Mouse (Mus musculus) liver, embryonic 12.5 days (tissue): ENCODE data around the gene Lcn11. TPM values are rescaled to one million over a fixed set of nuclear protein-coding genes. Genes with fewer than 3 reads are reported as not detected.
"Not testable (repeated sequence)": the region's sequence is repeated elsewhere in the genome, so short reads cannot be mapped to it uniquely, and the experiment has no call there.

Source experiments
- ATAC-seq: fragments of 200-750 bp; cut with Nextera tagmentation; 2 replicates; pipeline ENCODE4 v1.8.0; 2017; ENCODE audit warnings: moderate number of reproducible peaks, mild to moderate bottlenecking, moderate library complexity
- H3K27ac ChIP-seq: fragments of 300-500 bp; sonication (generic); 2 replicates; pipeline ENCODE4 v1.5.1; 2016; ENCODE audit warnings: mild to moderate bottlenecking
- H3K27me3 ChIP-seq: fragments of 300-500 bp; sonication (generic); replicated peaks from 2 replicates; pipeline ENCODE4 v1.6.1; 2016; ENCODE audit warnings: mild to moderate bottlenecking, moderate library complexity
- H3K36me3 ChIP-seq: fragments of 300-500 bp; sonication (generic); 2 replicates; pipeline ENCODE4 v1.6.1; 2016; ENCODE audit warnings: mild to moderate bottlenecking, moderate library complexity
- H3K4me1 ChIP-seq: fragments of 300-500 bp; sonication (generic); 2 replicates; pipeline ENCODE4 v1.6.1; 2016
- H3K4me2 ChIP-seq: fragments of 300-500 bp; sonication (generic); 2 replicates; pipeline ENCODE4 v1.6.1; 2016; ENCODE audit warnings: mild to moderate bottlenecking, moderate library complexity
- H3K4me3 ChIP-seq: fragments of 300-500 bp; sonication (generic); 2 replicates; pipeline ENCODE4 v1.5.1; 2016; ENCODE audit warnings: mild to moderate bottlenecking, moderate library complexity
- H3K9ac ChIP-seq: fragments of 300-500 bp; sonication (generic); 2 replicates; pipeline ENCODE4 v1.6.1; 2016; ENCODE audit warnings: mild to moderate bottlenecking, moderate library complexity
- H3K9me3 ChIP-seq: fragments of 300-500 bp; sonication (generic); replicated peaks from 2 replicates; pipeline ENCODE4 v1.6.1; 2016; ENCODE audit warnings: mild to moderate bottlenecking, moderate library complexity
- WGBS: fragments of 180-500 bp; shearing (Covaris S2); methylation state at CpG from one replicate; pipeline ENCODE4 v1.1.7; 2016; ENCODE audit not compliant: insufficient replicate concordance; 5-methylcytosine and 5-hydroxymethylcytosine counted together
- polyA plus RNA-seq: library from polyadenylated mRNA; unstranded; fragments of >200 nt; fragmentation: Nextera tagmentation; extraction: Ambion mirVana; gene quantifications from 2 replicates; pipeline ENCODE4 v1.2.1, GENCODE M21; 2016

Lcn11 gene
- not detected in 2 replicates for polyA plus RNA-seq

- Histone ChIP-seq H3K27ac (no peak within 1 kb of the TSS), H3K27me3 (no peaks in the 10 kb centered on the region; the same call in 1 of the 2 replicates), H3K4me1 (no peaks in the 10 kb centered on the region), H3K4me3 (no peak within 1 kb of the TSS), H3K9ac (no peak within 1 kb of the TSS), H3K4me2 (no peak within 1 kb of the TSS), H3K9me3 (no peaks in the 10 kb centered on the region), H3K36me3 (no peaks in the 10 kb centered on the region)
- WGBS = 74% methylated on average over 1 of the region's 1 CpGs
- ATAC-seq = no peak
Measured at GRCm38 (mm10) chr2:25776717-25777116, at the start of gene Lcn11. TSS of gene Lcn11 (plus strand) at chr2:25777017.

- no peaks in the 10 kb centered on the region for H3K36me3 ChIP-seq
- H3K4me3 ChIP-seq = no peak overlapping the region
- H3K4me1 ChIP-seq = no peaks in the 10 kb centered on the region
- H3K9ac ChIP-seq = no peak overlapping the region
- 39% methylated on average over 2 of the region's 2 CpGs for WGBS
- H3K9me3 ChIP-seq = no peaks in the 10 kb centered on the region
- ATAC-seq = no peak
- H3K27me3 ChIP-seq = no peaks in the 10 kb centered on the region
- H3K27ac ChIP-seq = no peak overlapping the region
- no peak overlapping the region for H3K4me2 ChIP-seq
Measured at GRCm38 (mm10) chr2:25733199-25733930, 43.5 kb upstream of the Lcn11 start.

- not testable (repeated sequence) for H3K4me2 ChIP-seq, H3K9ac ChIP-seq, H3K27me3 ChIP-seq, H3K27ac ChIP-seq, H3K9me3 ChIP-seq, H3K36me3 ChIP-seq, ATAC-seq, H3K4me1 ChIP-seq, H3K4me3 ChIP-seq
- WGBS = 66% methylated on average over 3 of the region's 3 CpGs
Measured at GRCm38 (mm10) chr2:25736709-25737108, 40.1 kb upstream of the Lcn11 start, which contains the start of gene Obp2b. TSS of gene Obp2b (plus strand) at chr2:25737009.

- ATAC-seq = no peak
- H3K36me3 ChIP-seq = no peaks in the 10 kb centered on the region
- H3K27ac ChIP-seq = no peak overlapping the region
- peaks cover 15% of the 10 kb centered on the region for H3K9me3 ChIP-seq
- no peak overlapping the region for H3K4me3 ChIP-seq
- no peak overlapping the region for H3K4me2 ChIP-seq
- H3K4me1 ChIP-seq = no peaks in the 10 kb centered on the region
- WGBS = 68% methylated on average over 1 of the region's 1 CpGs
- no peaks in the 10 kb centered on the region for H3K27me3 ChIP-seq
- H3K9ac ChIP-seq = no peak overlapping the region
Measured at GRCm38 (mm10) chr2:25741671-25742070, 35.1 kb upstream of the Lcn11 start.

- Histone ChIP-seq H3K4me2 (no peak overlapping the region), H3K9me3 (no peaks in the 10 kb centered on the region), H3K9ac (no peak overlapping the region), H3K4me3 (no peak overlapping the region), H3K36me3 (no peaks in the 10 kb centered on the region), H3K27me3 (no peaks in the 10 kb centered on the region), H3K27ac (no peak overlapping the region), H3K4me1 (no peaks in the 10 kb centered on the region)
- 53% methylated on average over 1 of the region's 1 CpGs for WGBS
- no peak for ATAC-seq
Measured at GRCm38 (mm10) chr2:25754201-25754600, 22.6 kb upstream of the Lcn11 start.

GRCm38 (mm10) chr2:25758064-25758625 is 18.7 kb upstream of the Lcn11 start:
- 49% methylated on average over 4 of the region's 4 CpGs for WGBS
- no peak for ATAC-seq
- Histone ChIP-seq H3K4me1 (no peaks in the 10 kb centered on the region), H3K27ac (no peak overlapping the region), H3K9me3 (no peaks in the 10 kb centered on the region), H3K4me2 (no peak overlapping the region), H3K9ac (no peak overlapping the region), H3K27me3 (no peaks in the 10 kb centered on the region), H3K4me3 (no peak overlapping the region), H3K36me3 (no peaks in the 10 kb centered on the region)

- H3K9me3 ChIP-seq = no peaks in the 10 kb centered on the region
- no peak within 1 kb of the TSS for H3K4me2 ChIP-seq
- WGBS = 37% methylated on average over 2 of the region's 2 CpGs
- H3K27ac ChIP-seq = no peak within 1 kb of the TSS
- no peaks in the 10 kb centered on the region for H3K36me3 ChIP-seq
- 0 out of 2 replicates have a peak, but pooled peaks cover 2% of the 10 kb centered on the region for H3K27me3 ChIP-seq
- no peak within 1 kb of the TSS for H3K4me3 ChIP-seq
- H3K9ac ChIP-seq = no peak within 1 kb of the TSS
- H3K4me1 ChIP-seq = no peaks in the 10 kb centered on the region
- no peak for ATAC-seq
Measured at GRCm38 (mm10) chr2:25765269-25765668, 11.5 kb upstream of the Lcn11 start, which contains the start of gene Lcn3. TSS of gene Lcn3 (plus strand) at chr2:25765569.

GRCm38 (mm10) chr2:25767764-25768163 is 9.1 kb upstream of the Lcn11 start:
- Histone ChIP-seq H3K4me2 (no peak overlapping the region), H3K4me1 (no peaks in the 10 kb centered on the region), H3K27me3 (0 out of 2 replicates have a peak, but pooled peaks cover 2% of the 10 kb centered on the region), H3K4me3 (no peak overlapping the region), H3K9me3 (no peaks in the 10 kb centered on the region), H3K36me3 (no peaks in the 10 kb centered on the region), H3K27ac (no peak overlapping the region), H3K9ac (no peak overlapping the region)
- no peak for ATAC-seq
- WGBS = 75% methylated on average over 4 of the region's 4 CpGs

GRCm38 (mm10) chr2:25773507-25773906 is 3.3 kb upstream of the Lcn11 start:
- WGBS = 71% methylated on average over 2 of the region's 2 CpGs
- Histone ChIP-seq H3K4me1 (no peaks in the 10 kb centered on the region), H3K27ac (no peak overlapping the region), H3K9me3 (no peaks in the 10 kb centered on the region), H3K9ac (no peak overlapping the region), H3K4me2 (no peak overlapping the region), H3K36me3 (no peaks in the 10 kb centered on the region), H3K4me3 (no peak overlapping the region), H3K27me3 (no peaks in the 10 kb centered on the region; the same call in 1 of the 2 replicates)
- ATAC-seq = no peak

- H3K36me3 ChIP-seq = no peaks in the 10 kb centered on the region
- H3K4me3 ChIP-seq = no peak overlapping the region
- no peaks in the 10 kb centered on the region for H3K9me3 ChIP-seq
- H3K27me3 ChIP-seq = no peaks in the 10 kb centered on the region; the same call in 1 of the 2 replicates
- H3K4me2 ChIP-seq = no peak overlapping the region
- 46% methylated on average over 2 of the region's 2 CpGs for WGBS
- no peak for ATAC-seq
- H3K4me1 ChIP-seq = no peaks in the 10 kb centered on the region
- no peak overlapping the region for H3K9ac ChIP-seq
- H3K27ac ChIP-seq = no peak overlapping the region
Measured at GRCm38 (mm10) chr2:25774640-25775039, 2.2 kb upstream of the Lcn11 start.

GRCm38 (mm10) chr2:25775991-25776390 is 826 bp upstream of the Lcn11 start:
- no peak overlapping the region for H3K27ac ChIP-seq
- ATAC-seq = no peak
- no peak overlapping the region for H3K4me3 ChIP-seq
- no peaks in the 10 kb centered on the region; the same call in 1 of the 2 replicates for H3K27me3 ChIP-seq
- no peak overlapping the region for H3K9ac ChIP-seq
- no peak overlapping the region for H3K4me2 ChIP-seq
- no peaks in the 10 kb centered on the region for H3K4me1 ChIP-seq
- no peaks in the 10 kb centered on the region for H3K9me3 ChIP-seq
- WGBS = 52% methylated on average over 3 of the region's 3 CpGs
- no peaks in the 10 kb centered on the region for H3K36me3 ChIP-seq

GRCm38 (mm10) chr2:25779076-25779475 is 2.3 kb downstream of the Lcn11 start:
- Histone ChIP-seq H3K27me3 (no peaks in the 10 kb centered on the region; the same call in 1 of the 2 replicates), H3K36me3 (no peaks in the 10 kb centered on the region), H3K9me3 (no peaks in the 10 kb centered on the region), H3K4me3 (no peak overlapping the region), H3K27ac (no peak overlapping the region), H3K4me2 (no peak overlapping the region), H3K4me1 (no peaks in the 10 kb centered on the region), H3K9ac (no peak overlapping the region)
- WGBS = 62% methylated on average over 9 of the region's 9 CpGs
- ATAC-seq = no peak
